Mouse (Mus musculus): ENCODE data around the gene Lyar. TPM values are rescaled to one million over a fixed set of nuclear protein-coding genes. Genes with fewer than 3 reads are reported as not detected.

Lyar gene
- polyA plus RNA-seq (2012; rRNA removed) = 4.6 and 6.2 TPM in 2 replicates

DNA sequence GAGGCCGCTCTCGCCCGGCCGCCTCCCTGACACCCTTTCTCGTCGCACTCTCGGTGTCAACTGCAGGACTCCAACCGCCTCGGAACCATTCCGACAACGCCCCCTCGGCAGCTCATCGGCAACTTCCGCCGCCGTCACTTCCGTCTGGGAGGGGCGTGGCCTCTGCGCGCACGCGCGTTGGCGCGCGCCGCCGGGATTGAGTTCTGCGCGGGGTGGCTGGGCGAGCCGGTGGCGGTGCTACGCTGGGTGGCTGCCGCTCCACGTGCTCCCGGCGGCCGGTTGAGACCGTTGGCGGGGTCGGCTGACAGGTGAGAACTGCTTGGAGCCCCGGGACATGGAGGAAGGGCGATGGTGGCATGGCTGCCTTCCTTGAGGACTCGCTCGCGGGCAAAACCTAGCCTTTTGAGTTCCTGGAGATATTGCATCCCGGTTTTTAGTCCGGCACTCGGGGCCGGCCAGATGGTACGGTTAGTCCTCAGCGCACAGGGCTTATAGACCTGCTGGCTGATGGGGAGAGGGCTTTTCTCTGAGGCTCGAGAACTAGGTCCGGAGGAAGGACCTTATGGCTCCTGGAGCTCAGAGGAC is at the start of gene Lyar, which contains the start of gene Zbtb49:
Gene Lyar (plus strand): TSS at position 143 of the 585 bp plus-strand sequence.
Gene Zbtb49 (minus strand): TSS at position 130 of the 585 bp plus-strand sequence.
- DNase-seq (ENCODE audit: low read depth) = no peak

DNA sequence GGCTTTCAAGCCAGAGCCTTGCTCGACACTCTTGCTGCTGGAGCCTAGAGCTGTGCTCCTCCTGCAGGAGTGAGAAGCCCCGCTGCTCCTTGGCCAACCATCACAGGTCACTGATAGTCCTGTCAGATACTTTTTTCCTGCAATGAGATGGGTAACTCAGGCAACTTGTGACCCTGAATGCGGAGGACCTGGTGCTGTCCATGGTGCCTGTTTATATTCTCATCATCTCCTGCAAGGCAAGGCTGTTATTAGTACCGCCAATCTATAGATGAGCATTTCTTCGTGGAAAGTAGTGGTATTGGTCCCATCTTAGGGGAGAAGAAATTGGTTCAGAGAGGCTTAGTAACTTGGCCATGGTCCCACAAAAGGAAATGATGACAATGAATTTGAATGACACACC is 46.5 kb upstream of the Lyar start:
- DNase-seq (ENCODE audit: low read depth) = no peak

DNA sequence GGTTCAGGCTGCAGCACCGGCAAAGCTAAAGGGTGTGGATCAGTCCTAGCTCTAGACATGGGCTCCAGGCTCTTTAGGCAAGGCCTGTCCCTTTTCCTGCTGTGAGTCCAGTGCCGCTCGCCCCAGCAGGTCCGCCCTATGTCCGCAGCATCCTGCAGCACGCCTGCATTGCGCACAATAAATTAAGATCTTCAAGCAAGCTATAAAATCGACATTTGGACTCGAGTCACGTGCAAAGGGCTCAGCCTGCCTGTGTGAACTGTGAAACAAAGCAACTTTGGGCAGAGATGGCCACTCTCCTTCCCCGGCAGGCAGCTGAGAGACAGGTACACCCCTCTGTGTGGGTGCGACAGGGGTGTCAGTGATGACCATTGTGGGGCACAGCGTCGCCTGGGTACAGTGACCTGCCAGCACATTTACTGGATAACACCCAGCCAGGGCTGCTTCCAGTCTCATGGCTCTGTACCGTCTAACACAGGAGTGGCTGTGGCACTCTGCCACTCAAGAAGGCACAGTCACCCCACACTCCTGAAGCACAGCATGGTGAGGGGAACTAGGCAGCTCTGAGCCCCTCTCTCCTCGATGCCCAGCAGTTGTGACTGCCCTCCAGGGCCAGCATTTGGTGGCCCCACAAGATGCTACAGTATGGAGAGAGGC is 45.9 kb upstream of the Lyar start:
- no peak for DNase-seq (ENCODE audit: low read depth)

GRCm38 (mm10) chr5:38184688-38185285 is 35.5 kb upstream of the Lyar start:
- DNase-seq (ENCODE audit: low read depth) = no peak

DNA sequence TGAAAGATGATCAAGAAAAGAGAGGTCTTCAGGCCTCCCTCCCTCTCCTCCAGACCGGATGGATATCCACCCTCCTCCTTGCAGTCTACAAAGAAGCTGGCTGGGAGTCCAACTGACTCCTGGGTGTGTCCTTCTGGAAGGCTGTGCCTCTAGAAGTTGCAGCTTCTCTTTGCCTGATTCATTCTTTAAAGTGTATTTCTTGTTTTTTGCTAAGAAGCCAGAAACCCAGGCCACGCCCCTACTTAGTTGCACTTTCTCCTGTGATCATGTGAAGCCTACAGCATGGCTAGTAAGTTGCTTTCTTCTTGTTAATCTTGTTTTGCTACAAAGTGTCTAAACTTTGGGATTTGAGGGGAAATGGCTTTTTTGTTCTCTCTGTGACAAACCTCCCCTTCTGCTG is 33.3 kb upstream of the Lyar start:
- DNase-seq (ENCODE audit: low read depth) = no peak

DNA sequence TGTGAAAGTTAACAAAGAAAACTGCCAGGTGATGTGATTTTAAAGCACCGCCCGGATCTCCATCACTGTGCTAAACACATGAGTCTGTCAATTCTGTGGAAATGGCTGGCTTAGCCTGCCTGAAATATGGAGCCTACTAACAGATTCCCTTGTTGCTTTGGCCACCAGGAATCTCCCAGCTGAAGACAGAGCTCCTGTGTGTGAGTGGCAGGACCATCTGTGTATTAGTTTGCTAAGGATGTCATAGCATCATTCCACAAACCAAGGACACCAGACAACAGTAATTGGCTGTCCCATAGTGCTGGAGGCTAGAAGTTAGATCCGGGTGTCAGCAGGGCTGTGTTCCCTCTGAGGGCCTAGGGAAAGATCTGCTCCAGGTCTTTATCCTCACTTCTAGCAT is 29.4 kb upstream of the Lyar start:
- DNase-seq (ENCODE audit: low read depth) = no peak

- no peak for DNase-seq (ENCODE audit: low read depth)
Observed at GRCm38 (mm10) chr5:38194946-38195345, 25.3 kb upstream of the Lyar start.

GRCm38 (mm10) chr5:38195941-38196340 is 24.3 kb upstream of the Lyar start:
- DNase-seq (ENCODE audit: low read depth) = no peak

DNA sequence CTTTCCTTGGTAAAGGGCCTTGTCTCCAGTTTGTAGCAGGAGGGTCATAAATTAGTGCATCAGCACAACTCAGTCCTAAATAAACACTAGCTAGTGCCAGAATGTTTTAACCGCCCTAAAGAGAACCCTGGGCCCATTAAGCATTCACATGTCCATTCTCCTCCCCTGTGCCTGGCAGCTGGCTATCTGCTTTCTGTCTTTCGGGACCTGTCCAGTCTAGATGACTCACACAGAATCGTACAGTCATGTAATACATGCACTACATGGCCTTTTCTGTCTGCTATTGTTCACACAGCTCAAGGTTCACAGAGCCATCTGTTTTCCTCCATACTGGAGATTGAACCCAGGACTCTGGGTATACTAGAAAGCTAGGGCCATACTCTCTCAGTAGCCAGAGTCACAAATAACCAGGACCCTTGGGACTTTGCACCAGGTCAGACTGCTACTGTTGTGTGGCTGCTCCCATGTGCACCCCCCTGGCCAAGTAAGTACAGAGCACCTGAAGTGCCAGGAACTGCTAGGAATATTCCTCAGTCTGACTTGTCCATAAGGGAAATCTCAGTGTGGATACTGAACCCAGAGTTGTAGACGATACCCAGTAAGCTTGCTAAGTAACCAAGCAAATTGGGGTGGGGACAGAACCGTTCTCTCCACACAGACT is 23.3 kb upstream of the Lyar start:
- DNase-seq (ENCODE audit: low read depth) = no peak

GRCm38 (mm10) chr5:38197482-38197823 is 22.8 kb upstream of the Lyar start:
- DNase-seq (ENCODE audit: low read depth) = no peak

- DNase-seq (ENCODE audit: low read depth) = no peak
Observed at GRCm38 (mm10) chr5:38199686-38200085, 20.6 kb upstream of the Lyar start.

GRCm38 (mm10) chr5:38205303-38205726 is 15.0 kb upstream of the Lyar start:
- DNase-seq (ENCODE audit: low read depth) = no peak

- no peak for DNase-seq (ENCODE audit: low read depth)
Observed at GRCm38 (mm10) chr5:38208985-38209384, 11.3 kb upstream of the Lyar start.

DNA sequence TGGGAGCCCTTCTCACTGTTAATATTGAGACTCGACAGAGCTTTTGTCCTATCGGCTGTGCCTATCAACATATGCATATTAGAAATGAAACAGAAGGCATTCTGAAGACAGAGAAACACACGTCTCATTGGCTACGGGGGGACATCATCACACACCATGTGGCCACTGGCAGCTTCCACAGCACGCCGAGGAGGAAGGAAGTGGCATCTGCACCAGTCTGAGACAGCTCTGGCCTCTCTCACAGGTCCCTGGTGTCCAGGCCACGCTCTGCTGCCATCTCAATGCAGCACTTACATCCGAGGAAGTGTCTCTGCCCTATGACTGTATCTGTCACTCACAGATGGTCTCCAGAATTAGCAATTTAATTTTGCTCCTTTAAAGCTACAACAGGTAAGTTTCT is 8.6 kb upstream of the Lyar start:
- no peak for DNase-seq (ENCODE audit: low read depth)

- no peak for DNase-seq (ENCODE audit: low read depth)
Observed at GRCm38 (mm10) chr5:38213009-38213408, 7.3 kb upstream of the Lyar start.

DNA sequence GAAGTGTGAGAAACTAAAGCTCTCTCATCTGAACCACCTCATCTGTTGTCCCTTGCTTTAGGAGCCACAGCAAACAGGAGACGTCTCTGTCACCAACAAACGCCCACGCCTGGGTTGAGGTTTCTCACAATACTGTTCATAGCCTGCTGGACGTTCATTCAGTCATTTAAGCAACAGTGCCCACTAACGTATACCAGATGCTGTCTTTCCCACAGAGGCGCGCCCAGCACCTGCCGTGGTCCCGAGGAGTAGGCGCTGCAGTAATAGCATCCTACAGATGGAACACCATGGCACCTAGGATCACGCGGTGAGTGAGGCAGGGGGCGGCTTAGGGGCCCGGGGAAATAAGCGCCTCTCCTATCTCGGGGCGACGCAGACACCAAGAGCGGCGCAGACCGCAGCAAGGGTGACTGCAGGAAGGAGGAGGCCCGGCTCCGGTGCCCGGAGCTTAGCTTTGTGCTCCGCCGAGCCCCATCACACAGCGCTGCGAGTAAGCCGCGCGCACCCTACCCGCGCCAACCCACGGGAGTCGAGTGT is 431 bp upstream of the Lyar start:
- DNase-seq (ENCODE audit: low read depth) = no peak

- no peak for DNase-seq (ENCODE audit: low read depth)
Observed at GRCm38 (mm10) chr5:38235422-38235821, 15.2 kb downstream of the Lyar start.

DNA sequence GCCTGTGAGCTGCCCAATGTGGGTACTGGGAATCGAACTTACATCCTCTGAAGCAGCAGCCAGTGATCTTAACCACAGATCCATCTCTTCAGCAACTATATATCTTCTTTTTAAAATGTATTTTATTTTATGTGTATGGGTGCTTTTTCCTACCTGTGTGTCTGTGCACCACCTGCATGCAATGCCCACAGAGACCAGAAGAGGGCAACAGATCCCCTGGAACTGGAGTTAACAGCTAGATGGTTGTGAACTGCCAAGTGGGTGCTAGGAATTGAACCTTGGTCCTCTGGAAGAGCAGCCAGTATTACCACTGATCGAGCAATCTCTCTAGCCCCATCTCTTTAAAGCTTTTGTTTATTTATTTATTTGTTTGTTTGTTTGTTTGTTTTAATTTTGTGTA is 16.4 kb downstream of the Lyar start:
- no peak for DNase-seq (ENCODE audit: low read depth)

- DNase-seq (ENCODE audit: low read depth) = no peak
Observed at GRCm38 (mm10) chr5:38240727-38241472, 20.6 kb downstream of the Lyar start.

DNA sequence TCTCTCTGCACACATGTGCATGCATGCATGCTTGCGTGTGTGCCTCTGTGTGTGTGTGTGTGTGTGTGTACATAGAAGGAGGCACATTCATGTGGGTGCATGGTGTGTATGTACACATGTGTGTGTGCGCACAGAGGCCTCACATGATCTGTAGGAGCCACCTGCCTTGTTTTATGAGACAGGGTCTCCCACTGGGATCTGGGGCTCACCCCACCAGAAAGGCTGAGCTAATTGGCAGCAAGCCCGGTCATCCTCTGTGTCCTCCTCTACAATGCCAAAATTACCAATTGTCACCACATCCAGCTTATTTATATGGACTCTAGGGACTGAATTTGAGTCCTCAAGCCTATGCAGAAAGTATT is 21.2 kb downstream of the Lyar start:
- DNase-seq (ENCODE audit: low read depth) = no peak

DNA sequence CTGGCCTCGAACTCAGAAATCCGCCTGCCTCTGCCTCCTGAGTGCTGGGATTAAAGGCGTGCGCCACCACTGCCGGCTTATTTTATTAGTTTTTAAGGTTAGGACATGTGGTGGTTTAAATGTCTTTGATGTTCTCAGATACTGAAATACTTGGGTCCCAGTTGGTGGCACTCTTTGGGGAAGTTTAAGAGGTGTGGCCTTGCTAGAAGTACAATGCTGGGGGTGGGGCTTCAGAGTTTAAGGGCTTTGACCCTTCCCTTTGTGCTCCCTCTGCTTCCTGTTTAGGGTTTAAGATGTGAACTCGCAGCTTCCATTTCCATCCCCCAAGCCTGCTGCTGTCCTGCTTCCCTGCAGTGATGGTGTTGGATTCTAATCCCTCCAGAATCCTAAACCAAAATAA is 21.7 kb downstream of the Lyar start:
- DNase-seq (ENCODE audit: low read depth) = no peak

- DNase-seq (ENCODE audit: low read depth) = no peak
Observed at GRCm38 (mm10) chr5:38255195-38255594, 34.9 kb downstream of the Lyar start.

Data from gonadal fat pad, adult 2 months (tissue).